Mouse (Mus musculus): Measurements from ENCODE around the gene Ttc25.

DNA sequence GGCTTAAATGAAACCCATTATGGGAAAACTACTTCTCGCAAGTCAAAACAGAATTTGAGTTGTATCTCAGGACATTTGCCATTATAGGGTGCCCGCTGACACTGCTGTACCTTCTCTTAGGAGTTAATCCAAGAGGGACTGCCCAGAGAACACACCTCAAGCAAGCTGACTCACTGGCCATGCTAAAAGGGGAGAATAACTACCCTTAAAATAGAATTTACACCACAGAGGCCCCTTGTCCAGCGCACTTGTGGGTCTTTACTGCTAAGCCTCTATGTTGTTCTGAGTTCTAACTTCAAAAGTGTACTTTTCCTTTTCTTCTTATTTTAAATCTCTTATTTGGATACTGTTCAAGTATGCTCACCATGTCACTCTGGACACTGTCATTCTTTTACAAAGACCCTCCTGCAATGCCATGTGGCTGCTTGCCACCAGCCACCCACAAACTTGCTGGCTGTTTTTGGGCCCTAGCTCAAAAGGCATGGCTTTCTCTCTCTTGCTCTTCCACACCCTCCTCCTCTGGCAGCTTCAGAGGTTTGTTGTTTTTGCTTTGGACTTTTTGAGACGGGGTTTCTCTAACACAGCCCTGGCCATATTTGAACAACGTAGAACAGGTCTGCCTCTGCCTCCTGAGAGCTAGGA is 64.1 kb downstream of the Ttc25 start:
- no peak for TF ChIP-seq CTCF (IDR thresholded peaks at IDR 0.05; ENCODE audit: low read depth, low read length)
- TF ChIP-seq POLR2A (IDR thresholded peaks at IDR 0.05; ENCODE audit: extremely low read depth, insufficient read depth, low read length) = no peak
